Mouse (Mus musculus): ENCODE results near the gene Slc9a1. TPM values are rescaled to one million over a fixed set of nuclear protein-coding genes. Genes with fewer than 3 reads are reported as not detected.

Slc9a1 gene
- 16.2 TPM for polyA plus RNA-seq (2017; shearing (Covaris generic))

DNA sequence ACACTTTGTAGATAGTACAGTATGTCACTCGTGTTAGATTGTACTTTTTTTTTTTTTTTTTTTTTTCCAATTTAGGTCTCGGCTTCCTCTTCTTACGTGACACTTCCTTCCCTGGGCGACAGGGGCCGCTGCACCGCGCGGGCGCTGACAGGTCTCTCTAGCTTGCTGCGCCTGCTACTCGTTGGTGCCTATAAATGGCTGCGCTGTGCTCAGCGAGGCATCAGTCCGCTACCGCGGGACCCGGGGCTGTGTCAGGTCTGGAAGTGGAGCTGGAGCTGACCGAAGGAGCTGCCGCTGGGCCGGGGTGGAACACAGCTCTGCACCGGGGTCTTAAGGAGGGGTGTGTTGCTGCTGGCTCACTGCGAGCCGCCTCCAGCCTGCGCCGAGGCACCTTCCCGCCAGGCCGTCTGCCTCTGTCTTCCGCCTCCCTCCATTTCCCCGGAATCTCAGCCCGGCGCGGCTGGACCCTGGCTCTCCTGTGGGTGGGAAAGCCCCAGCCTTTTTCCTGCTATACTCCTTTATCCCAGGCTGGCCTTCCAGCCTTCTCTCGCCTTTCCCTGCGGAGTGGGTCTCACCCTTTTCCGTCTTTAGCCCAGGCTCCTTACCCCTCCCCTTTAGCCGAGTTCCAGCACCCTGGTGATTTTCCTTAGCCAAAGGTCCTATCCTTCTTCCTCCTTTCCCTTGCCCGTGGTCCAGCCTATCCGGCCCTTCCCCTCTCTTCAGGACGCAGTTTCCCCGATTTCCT lies at the start of gene Slc9a1:
Slc9a1 (plus strand) TSS at position 154 of the 745 bp plus-strand sequence.

GRCm38 (mm10) chr4:133353367-133354365 lies 15.8 kb upstream of the Slc9a1 start, which contains the start of gene Wdtc1:
Wdtc1 (minus strand) TSS chr4:133353481.

Other genes with a start within 250 kb of the Slc9a1 start
- 93.7 TPM for gene Wasf2, start 239.2 kb upstream of the Slc9a1 start, polyA plus RNA-seq (2017; shearing (Covaris generic))
- 0.71 TPM for gene Cd164l2, start 157.6 kb upstream of the Slc9a1 start, polyA plus RNA-seq (2017; shearing (Covaris generic))
- gene Gpr3, start 157.2 kb upstream of the Slc9a1 start, polyA plus RNA-seq (2017; shearing (Covaris generic)) = 0.35 TPM
- gene Map3k6, start 128.9 kb upstream of the Slc9a1 start, polyA plus RNA-seq (2017; shearing (Covaris generic)) = not detected
- gene Sytl1, start 106.6 kb upstream of the Slc9a1 start, polyA plus RNA-seq (2017; shearing (Covaris generic)) = 6.4 TPM
- gene Tmem222, start 91.9 kb upstream of the Slc9a1 start, polyA plus RNA-seq (2017; shearing (Covaris generic)) = 58.9 TPM
- 4.2 TPM for gene Wdtc1, start 16.2 kb upstream of the Slc9a1 start, polyA plus RNA-seq (2017; shearing (Covaris generic))
- gene Tent5b, start 110.4 kb downstream of the Slc9a1 start, polyA plus RNA-seq (2017; shearing (Covaris generic)) = 0.33 TPM
- not detected for gene Trnp1, start 128.8 kb downstream of the Slc9a1 start, polyA plus RNA-seq (2017; shearing (Covaris generic))
- gene Kdf1, start 149.3 kb downstream of the Slc9a1 start, polyA plus RNA-seq (2017; shearing (Covaris generic)) = 0.67 TPM
- 115 TPM for gene Nudc, start 176.3 kb downstream of the Slc9a1 start, polyA plus RNA-seq (2017; shearing (Covaris generic))
- gene Nr0b2, start 183.7 kb downstream of the Slc9a1 start, polyA plus RNA-seq (2017; shearing (Covaris generic)) = not detected
- 21.9 TPM for gene Gpatch3, start 205.0 kb downstream of the Slc9a1 start, polyA plus RNA-seq (2017; shearing (Covaris generic))
- gene Gpn2, start 214.7 kb downstream of the Slc9a1 start, polyA plus RNA-seq (2017; shearing (Covaris generic)) = 8.4 TPM
- gene Sfn, start 232.5 kb downstream of the Slc9a1 start, polyA plus RNA-seq (2017; shearing (Covaris generic)) = 24.2 TPM